Mouse (Mus musculus): ENCODE data around the gene Mfsd11. TPM values are rescaled to one million over a fixed set of nuclear protein-coding genes. Genes with fewer than 3 reads are reported as not detected.
"Not testable (repeated sequence)": the region's sequence is repeated elsewhere in the genome, so short reads cannot be mapped to it uniquely, and the experiment has no call there.

Gene Mfsd11
- total RNA-seq, 2 experiments from 2014 or later = 38.5 to 48.9 TPM

GRCm38 (mm10) chr11:116819932-116820593, 32.2 kb upstream of the Mfsd11 start:
- DNase-seq (ENCODE audit: low spot score in 2 of 2) = no peak

- no peak for DNase-seq (ENCODE audit: low spot score in 2 of 2)
Measured at GRCm38 (mm10) chr11:116821057-116821940, 30.9 kb upstream of the Mfsd11 start.

GRCm38 (mm10) chr11:116822215-116822614, 30.0 kb upstream of the Mfsd11 start:
- DNase-seq (ENCODE audit: low spot score in 2 of 2) = no peak

GRCm38 (mm10) chr11:116822626-116823025, 29.6 kb upstream of the Mfsd11 start:
- DNase-seq (ENCODE audit: low spot score in 2 of 2) = no peak

GRCm38 (mm10) chr11:116823255-116823654, 29.0 kb upstream of the Mfsd11 start:
- DNase-seq (ENCODE audit: low spot score in 2 of 2) = no peak

- not testable (repeated sequence) for DNase-seq (ENCODE audit: low spot score in 2 of 2)
Measured at GRCm38 (mm10) chr11:116823885-116824284, 28.4 kb upstream of the Mfsd11 start.

- DNase-seq (ENCODE audit: low spot score in 2 of 2) = no peak
Measured at GRCm38 (mm10) chr11:116825230-116825629, 27.0 kb upstream of the Mfsd11 start.

GRCm38 (mm10) chr11:116826550-116827504, 25.4 kb upstream of the Mfsd11 start:
- DNase-seq (ENCODE audit: low spot score in 2 of 2) = no peak

- peak; percentile 60 to 77 for DNase-seq (ENCODE audit: low spot score in 2 of 2)
Measured at GRCm38 (mm10) chr11:116827534-116828165, 24.6 kb upstream of the Mfsd11 start, which contains the start of gene Mxra7. TSS of gene Mxra7 (minus strand) at chr11:116828046.

GRCm38 (mm10) chr11:116832172-116832685, 20.0 kb upstream of the Mfsd11 start:
- no peak for DNase-seq (ENCODE audit: low spot score in 2 of 2)

- DNase-seq (ENCODE audit: low spot score in 2 of 2) = no peak
Measured at GRCm38 (mm10) chr11:116834954-116835353, 17.3 kb upstream of the Mfsd11 start.

GRCm38 (mm10) chr11:116836283-116836682, 16.0 kb upstream of the Mfsd11 start:
- no peak for DNase-seq (ENCODE audit: low spot score in 2 of 2)

GRCm38 (mm10) chr11:116837441-116837840, 14.8 kb upstream of the Mfsd11 start:
- no peak for DNase-seq (ENCODE audit: low spot score in 2 of 2)

GRCm38 (mm10) chr11:116838936-116839335, 13.3 kb upstream of the Mfsd11 start:
- DNase-seq (ENCODE audit: low spot score in 2 of 2) = no peak

- DNase-seq (ENCODE audit: low spot score in 2 of 2) = no peak
Measured at GRCm38 (mm10) chr11:116839601-116840000, 12.6 kb upstream of the Mfsd11 start.

- DNase-seq (ENCODE audit: low spot score in 2 of 2) = no peak
Measured at GRCm38 (mm10) chr11:116840748-116841147, 11.5 kb upstream of the Mfsd11 start.

- DNase-seq (ENCODE audit: low spot score in 2 of 2) = peak; percentile 64 to 72
Measured at GRCm38 (mm10) chr11:116842531-116843260, 9.5 kb upstream of the Mfsd11 start.

GRCm38 (mm10) chr11:116843261-116844233, 8.7 kb upstream of the Mfsd11 start, which contains the start of the genes Mettl23 and Jmjd6:
TSS of gene Mettl23 (plus strand) at chr11:116843278.
TSS of gene Jmjd6 (minus strand) at chr11:116843449.
- DNase-seq (ENCODE audit: low spot score in 2 of 2) = peak; percentile 96 to 98

All from layer of hippocampus, postnatal 14 days (tissue).